Mouse (Mus musculus) E14TG2a.4 (cell line): ENCODE data around the gene Megf8.

ENCODE experiments used
- CTCF ChIP-seq: conservative IDR thresholded peaks from 2 replicates; pipeline ENCODE4 v1.5.1; 2014; ENCODE audit warnings: low read length
- NANOG ChIP-seq: IDR thresholded peaks from 2 replicates; pipeline ENCODE4 v1.6.1; 2014; ENCODE audit warnings: borderline replicate concordance, low read length, mixed read lengths
- POU5F1 ChIP-seq: IDR thresholded peaks from 2 replicates; pipeline ENCODE4 v1.6.1; 2014; ENCODE audit warnings: low read length, borderline replicate concordance

DNA sequence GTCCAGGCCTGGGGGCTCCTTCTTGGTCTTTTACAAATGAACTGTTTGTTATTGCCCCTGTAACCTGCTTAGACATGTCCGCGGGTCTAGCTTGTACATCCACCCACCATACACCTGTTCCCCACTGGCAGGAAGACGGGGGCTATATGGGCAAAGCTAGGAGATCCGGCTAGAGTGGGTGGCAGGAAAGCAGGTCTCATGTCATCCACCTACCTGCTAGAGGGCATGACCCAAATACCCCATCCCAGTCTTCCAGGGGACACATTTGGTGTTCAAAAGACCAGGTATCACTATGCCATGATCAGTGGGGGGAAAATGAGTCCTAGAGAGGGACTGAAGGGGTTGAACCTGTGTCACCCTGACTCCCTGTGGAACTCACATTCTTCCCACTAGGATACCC, 39.6 kb upstream of the Megf8 start:
- TF ChIP-seq CTCF (no peak), POU5F1 (no peak), NANOG (no peak)
